Mouse (Mus musculus) testis, adult 2 months (tissue): Measurements from ENCODE around the gene Snx18. TPM values are rescaled to one million over a fixed set of nuclear protein-coding genes. Genes with fewer than 3 reads are reported as not detected.
A peak's percentile ranks its signal among the peaks of the same experiment; 100 is the strongest.

Experiments
- H3K27ac ChIP-seq: fragments of 200-500 bp; 2 replicates; pipeline ENCODE4 v1.5.1; 2012; ENCODE audit warnings: low read depth, low read length; ENCODE audit not compliant: control insufficient read depth, insufficient read depth
- H3K27me3 ChIP-seq: fragments of 200-500 bp; 2 replicates; pipeline ENCODE4 v1.6.1; 2012; ENCODE audit warnings: mild to moderate bottlenecking, low read length, moderate library complexity; ENCODE audit not compliant: control insufficient read depth, insufficient read depth
- H3K36me3 ChIP-seq: fragments of 200-500 bp; 2 replicates; pipeline ENCODE4 v1.6.1; 2012; ENCODE audit warnings: mild to moderate bottlenecking, low read length; ENCODE audit not compliant: control insufficient read depth, insufficient read depth
- H3K4me1 ChIP-seq: fragments of 200-500 bp; 2 replicates; pipeline ENCODE4 v1.6.1; 2012; ENCODE audit warnings: low read length; ENCODE audit not compliant: control insufficient read depth, insufficient read depth
- H3K4me3 ChIP-seq: fragments of 200-500 bp; 2 replicates; pipeline ENCODE4 v1.5.1; 2012; ENCODE audit warnings: low read depth, mild to moderate bottlenecking, low read length, moderate library complexity, mixed read lengths; ENCODE audit not compliant: control insufficient read depth
- CTCF ChIP-seq: fragments of 200-500 bp; IDR thresholded peaks from 2 replicates; pipeline ENCODE4 v1.5.1; 2012; ENCODE audit warnings: low read depth, mild to moderate bottlenecking, inconsistent platforms, low read length, moderate library complexity; ENCODE audit not compliant: control insufficient read depth, insufficient read depth, insufficient replicate concordance
- POLR2A ChIP-seq: fragments of 200-500 bp; IDR thresholded peaks from 2 replicates; pipeline ENCODE4 v1.6.1; 2012; ENCODE audit warnings: low read depth, mild to moderate bottlenecking, inconsistent platforms, low read length, moderate library complexity; ENCODE audit not compliant: control insufficient read depth
- polyA plus RNA-seq: library from polyadenylated mRNA; depleted of rRNA; stranded (reverse); fragments of >200 nt; gene quantifications from 2 replicates; pipeline ENCODE4 v1.2.3, GENCODE M21; 2012

Snx18 gene
- polyA plus RNA-seq, 1 experiment, result 2.0 TPM

GRCm38 (mm10) chr13:113607821-113608220 lies 10.5 kb downstream of the Snx18 start:
- H3K36me3 ChIP-seq, result no peaks in the 10 kb centered on the region
- H3K27me3 ChIP-seq, result no peaks in the 10 kb centered on the region
- no peak overlapping the region for H3K4me3 ChIP-seq
- H3K4me1 ChIP-seq, result peaks cover 16% of the 10 kb centered on the region
- TF ChIP-seq POLR2A (no peak), CTCF (no peak)
- H3K27ac ChIP-seq, result no peak overlapping the region

- Histone ChIP-seq H3K27me3 (no peaks in the 10 kb centered on the region), H3K4me1 (peaks cover 16% of the 10 kb centered on the region), H3K36me3 (no peaks in the 10 kb centered on the region), H3K4me3 (no peak overlapping the region), H3K27ac (no peak overlapping the region)
- no peak for TF ChIP-seq POLR2A
- no peak for TF ChIP-seq CTCF
These were observed 11.0 kb downstream of the Snx18 start for GRCm38 (mm10) chr13:113607371-113607770.

DNA sequence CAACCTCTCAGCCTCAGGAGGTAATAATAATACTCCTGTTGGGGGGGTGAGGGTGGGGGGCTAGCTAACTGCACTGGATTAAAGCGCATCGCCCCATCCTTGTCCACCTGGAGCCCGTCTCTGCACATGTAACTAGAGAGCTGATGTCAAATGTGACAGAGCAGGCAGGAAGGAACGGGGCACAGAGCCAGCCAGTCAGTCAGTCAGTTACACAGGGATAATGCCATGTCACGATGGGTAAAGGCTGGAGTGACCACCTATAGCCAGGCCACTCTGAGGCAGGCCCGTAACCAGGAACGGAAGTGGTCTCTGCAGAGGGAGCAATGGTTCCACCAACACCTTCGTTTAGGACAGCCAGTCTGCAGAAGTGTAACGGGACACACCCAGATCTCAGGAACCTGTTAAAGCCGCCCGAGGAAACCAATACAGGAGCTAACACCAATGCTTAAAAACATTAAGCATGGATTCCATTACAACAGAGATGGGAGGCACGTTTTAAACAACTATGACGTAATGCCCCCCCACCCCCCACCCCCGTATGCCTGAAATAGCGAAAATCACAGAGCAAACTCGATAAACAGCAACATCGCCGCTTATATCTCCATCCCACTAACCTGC lies 11.5 kb downstream of the Snx18 start:
- Histone ChIP-seq H3K4me3 (no peak overlapping the region), H3K27me3 (no peaks in the 10 kb centered on the region), H3K27ac (no peak overlapping the region), H3K36me3 (no peaks in the 10 kb centered on the region), H3K4me1 (peaks cover 16% of the 10 kb centered on the region)
- no peak for TF ChIP-seq POLR2A
- TF ChIP-seq CTCF, result no peak

- TF ChIP-seq CTCF (no peak), POLR2A (no peak)
- Histone ChIP-seq H3K27me3 (no peaks in the 10 kb centered on the region), H3K36me3 (no peaks in the 10 kb centered on the region), H3K4me3 (peak overlapping the region; percentile 50; the same call in 1 of the 2 replicates), H3K4me1 (peaks cover 16% of the 10 kb centered on the region), H3K27ac (no peak overlapping the region)
These were observed 12.2 kb downstream of the Snx18 start for GRCm38 (mm10) chr13:113606131-113606530.

DNA sequence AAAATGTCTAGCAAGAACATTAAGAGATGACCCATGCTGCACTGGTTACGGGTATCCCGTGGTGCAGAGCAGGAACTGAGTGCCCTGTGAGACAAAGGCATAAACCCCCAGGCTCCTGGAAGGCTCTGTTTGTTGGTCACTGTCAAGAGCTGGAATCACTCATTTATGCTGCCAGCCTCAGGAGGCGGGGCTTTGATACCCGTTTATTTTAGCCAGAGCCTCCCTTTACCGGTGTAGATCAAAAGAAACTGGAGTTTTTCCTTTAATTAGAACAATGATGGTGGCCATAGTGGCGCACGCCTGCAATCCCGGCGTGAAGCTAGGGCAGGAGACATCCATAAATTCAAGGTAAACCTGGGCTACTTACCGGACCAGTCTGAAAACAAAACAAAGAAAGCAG lies 12.7 kb downstream of the Snx18 start:
- Histone ChIP-seq H3K4me3 (peak overlapping the region; percentile 50; the same call in 1 of the 2 replicates), H3K27ac (no peak overlapping the region), H3K36me3 (no peaks in the 10 kb centered on the region), H3K27me3 (no peaks in the 10 kb centered on the region), H3K4me1 (peaks cover 15% of the 10 kb centered on the region)
- TF ChIP-seq CTCF (no peak), POLR2A (no peak)

- Histone ChIP-seq H3K4me1 (peaks cover 16% of the 10 kb centered on the region), H3K27me3 (no peaks in the 10 kb centered on the region), H3K4me3 (no peak overlapping the region), H3K36me3 (no peaks in the 10 kb centered on the region), H3K27ac (no peak overlapping the region)
- TF ChIP-seq POLR2A (no peak), CTCF (no peak)
These were observed 14.0 kb downstream of the Snx18 start for GRCm38 (mm10) chr13:113604321-113604720.

- Histone ChIP-seq H3K27me3 (no peaks in the 10 kb centered on the region), H3K36me3 (no peaks in the 10 kb centered on the region), H3K27ac (no peak overlapping the region), H3K4me3 (no peak overlapping the region; the same call in 1 of the 2 replicates), H3K4me1 (peaks cover 16% of the 10 kb centered on the region)
- TF ChIP-seq CTCF (no peak), POLR2A (no peak)
These were observed 15.5 kb downstream of the Snx18 start for GRCm38 (mm10) chr13:113602882-113603342.
